Mouse (Mus musculus) neural tube, embryonic 10.5 days (tissue): ENCODE data around the gene Glyctk.
"Not testable (repeated sequence)": the region's sequence is repeated elsewhere in the genome, so short reads cannot be mapped to it uniquely, and the experiment has no call there.

Experiments used
- DNase-seq: peaks from one replicate; pipeline ENCODE4 v3.0.0-alpha.2; 2017; ENCODE audit warnings: low spot score; ENCODE audit errors: extremely low spot score

Glyctk gene

GRCm38 (mm10) chr9:106176769-106177168, 18.8 kb upstream of the Glyctk start:
- no peak for DNase-seq

DNA sequence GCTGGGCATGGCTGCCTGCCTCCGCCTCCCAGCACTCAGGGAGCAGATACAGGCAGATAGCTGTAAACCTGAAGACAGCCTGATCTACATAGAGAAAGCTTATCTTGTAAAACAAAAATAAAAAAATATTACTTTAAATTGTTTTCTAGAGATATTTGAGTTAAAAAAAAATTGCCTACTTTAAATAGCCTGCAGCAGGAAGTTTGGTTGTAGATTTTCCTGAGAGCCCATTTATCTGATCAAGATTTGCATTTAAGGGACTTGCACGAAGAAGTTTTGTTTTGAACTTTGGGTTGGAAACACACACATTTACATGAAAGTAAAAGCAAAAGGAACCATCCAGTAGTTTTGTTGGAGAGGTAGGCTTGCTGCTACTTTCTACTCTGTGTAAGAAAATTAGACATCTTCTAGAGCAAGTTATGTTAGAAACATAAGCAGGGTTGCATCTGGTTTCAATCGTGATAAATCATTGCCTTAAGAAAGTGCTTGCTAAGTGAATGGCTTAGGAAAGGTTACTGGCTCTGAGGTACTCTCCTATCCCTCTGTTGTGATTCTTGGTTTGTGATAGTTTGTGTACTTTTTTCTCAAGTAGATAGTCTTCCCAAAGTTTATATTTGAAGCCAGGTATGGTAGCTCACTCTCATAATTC, 17.7 kb upstream of the Glyctk start:
- DNase-seq, result no peak

DNA sequence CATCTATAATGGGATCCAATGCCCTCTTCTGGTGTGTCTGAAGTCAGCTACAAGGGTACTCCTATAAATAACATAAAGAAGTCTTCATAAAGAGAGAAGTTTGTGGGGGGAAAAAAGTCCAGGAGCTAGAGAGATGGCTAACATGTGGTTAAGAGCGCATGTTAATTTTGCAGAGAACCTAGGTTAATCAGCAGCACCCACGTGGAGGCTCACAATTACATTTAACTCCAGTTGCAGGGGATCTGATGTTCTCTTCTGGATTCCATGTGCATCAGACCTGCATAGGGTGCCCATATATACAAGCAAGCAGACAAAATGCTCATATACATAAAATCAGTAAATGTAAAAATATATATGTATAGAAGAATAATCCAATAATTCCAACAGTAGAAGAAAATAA, 15.4 kb upstream of the Glyctk start:
- DNase-seq, result no peak

- no peak for DNase-seq
These were observed 14.6 kb upstream of the Glyctk start for GRCm38 (mm10) chr9:106172527-106172926.

DNA sequence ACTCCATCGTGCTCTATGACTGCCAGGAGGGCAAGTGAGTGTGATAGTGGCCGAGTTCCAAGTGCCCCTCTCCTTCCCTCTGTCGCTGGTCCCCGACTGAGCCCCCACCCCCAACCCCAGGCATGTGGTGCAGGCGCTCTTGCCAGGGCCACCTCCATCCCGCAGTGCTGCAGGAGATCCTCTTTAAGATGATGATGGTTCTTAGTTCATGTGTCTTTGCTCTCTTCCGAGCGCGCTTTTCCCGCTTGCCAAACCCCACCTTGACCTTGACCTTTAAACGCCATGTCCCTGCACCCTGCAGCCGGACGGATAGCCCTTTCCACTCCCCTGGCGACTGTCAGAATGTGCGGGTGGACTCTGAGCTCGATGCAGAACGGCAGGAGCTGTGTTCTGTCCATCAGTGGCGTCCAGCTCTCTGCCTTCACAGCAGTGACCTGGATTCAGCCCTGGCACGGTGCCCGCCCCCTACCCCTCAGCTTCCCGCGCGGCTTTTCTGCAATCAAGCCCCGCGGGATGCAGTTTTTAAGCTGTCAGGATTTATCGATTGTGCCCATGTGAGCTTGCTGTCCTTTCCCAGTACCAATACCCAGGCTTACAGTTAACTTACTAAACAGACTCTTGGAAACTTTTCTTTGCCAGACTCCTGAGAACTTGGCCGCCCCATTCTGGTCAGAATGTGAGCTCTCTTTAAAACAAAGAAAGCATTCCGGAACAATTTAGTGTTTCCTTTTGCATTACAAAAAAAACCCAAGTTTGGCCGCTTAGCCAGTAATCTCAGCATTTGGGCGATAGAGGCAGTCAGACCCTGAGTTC, 13.6 kb upstream of the Glyctk start:
- no peak for DNase-seq

DNA sequence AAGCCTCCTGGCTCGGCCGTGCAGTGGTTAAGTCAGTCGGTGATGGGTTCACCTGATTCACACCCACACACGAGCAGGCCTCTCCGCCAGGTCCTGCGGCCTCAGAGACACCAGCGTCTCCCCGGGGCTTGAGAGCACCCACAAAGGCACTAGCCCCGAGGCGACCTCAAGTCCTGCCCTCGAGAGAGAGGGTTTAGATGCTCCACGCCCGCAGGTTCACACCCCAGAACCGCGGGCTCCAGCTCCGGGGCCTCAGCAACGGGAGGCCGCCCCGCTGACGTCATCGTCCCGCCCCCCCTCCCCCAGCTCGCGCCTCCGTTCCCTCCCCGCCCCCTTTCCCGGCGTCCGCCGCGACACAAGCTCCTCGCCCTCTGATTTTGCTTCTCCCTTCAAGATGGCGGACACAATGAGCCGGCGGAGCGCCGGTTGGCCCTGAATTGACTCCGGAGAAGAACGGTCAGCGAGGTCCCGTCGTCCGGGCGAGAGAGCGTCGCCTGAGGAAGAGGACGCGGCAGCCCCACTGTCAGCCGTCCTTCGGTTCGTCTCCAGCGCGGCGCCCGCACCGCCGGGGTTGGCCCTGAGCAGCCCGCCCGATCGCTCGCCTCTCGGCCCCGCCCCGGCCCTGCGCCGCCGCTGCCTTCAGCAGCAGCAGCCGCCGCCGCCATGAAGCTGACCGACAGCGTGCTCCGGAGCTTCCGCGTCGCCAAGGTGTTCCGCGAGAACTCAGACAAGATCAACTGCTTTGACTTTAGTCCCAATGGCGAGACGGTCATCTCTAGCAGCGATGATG, 12.8 kb upstream of the Glyctk start, which contains the start of gene Wdr82:
Gene Wdr82, plus strand, starts transcription at position 373 of the 790 bp plus-strand sequence.
- peak; percentile 94 for DNase-seq

DNA sequence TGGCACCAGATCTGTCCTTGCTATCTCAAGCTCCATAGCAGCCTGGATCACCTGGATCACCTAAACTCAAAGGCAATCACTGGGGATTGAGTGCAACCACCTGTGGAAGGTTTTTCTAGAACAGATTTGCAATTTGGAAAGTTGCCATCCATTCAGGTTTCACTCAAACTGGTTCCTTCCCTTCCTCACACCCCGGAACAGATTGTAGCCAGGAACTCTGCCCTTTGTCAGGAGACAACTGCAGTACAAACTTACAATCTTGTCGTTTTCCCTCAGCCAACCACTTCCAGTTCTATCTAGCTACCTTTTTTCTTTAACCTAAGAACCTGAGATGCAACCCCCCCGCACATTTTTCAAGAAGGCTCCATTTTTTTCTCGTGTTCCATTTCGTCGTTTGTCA, 12.0 kb upstream of the Glyctk start:
- DNase-seq, result no peak

GRCm38 (mm10) chr9:106169006-106169405, 11.1 kb upstream of the Glyctk start:
- DNase-seq, result not testable (repeated sequence)

DNA sequence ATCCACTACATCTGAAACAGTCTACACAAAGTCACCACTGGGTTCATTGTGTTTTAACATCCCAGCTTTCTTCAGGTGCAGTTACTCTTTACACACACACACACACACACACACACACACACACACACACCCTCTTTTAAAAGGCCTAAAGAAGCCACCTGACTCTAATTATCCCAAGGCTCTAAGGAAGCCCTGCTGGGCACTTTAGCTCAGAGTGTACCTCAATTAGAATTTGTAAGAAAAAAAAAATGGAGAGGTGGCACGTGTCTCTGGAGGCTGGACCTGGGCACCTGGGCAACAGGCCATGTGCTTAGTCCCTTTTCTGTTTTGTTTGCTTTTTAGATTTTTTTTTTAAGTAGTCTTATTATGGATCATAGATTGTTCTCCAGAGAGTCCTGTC, 9.8 kb upstream of the Glyctk start:
- DNase-seq, result no peak

DNA sequence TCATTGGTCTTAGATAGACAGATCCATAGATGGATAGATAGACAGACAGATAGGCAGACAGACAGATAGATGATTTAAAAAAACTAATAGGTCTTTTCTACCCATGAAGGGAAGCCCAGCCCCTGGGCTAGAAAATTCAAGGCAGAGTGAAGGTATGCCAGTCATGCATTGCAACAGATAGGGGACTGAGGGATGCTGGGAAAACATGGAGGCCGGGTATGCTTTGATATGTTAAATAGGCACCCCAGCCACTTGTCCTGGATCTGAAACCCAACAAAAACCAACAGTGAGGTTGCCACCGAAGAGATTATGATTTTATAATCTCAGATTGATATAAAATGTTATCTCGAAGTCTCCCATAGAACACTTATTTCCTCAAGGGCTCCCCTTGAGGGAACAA, 9.3 kb upstream of the Glyctk start:
- no peak for DNase-seq

GRCm38 (mm10) chr9:106166709-106167108, 8.8 kb upstream of the Glyctk start:
- no peak for DNase-seq

DNA sequence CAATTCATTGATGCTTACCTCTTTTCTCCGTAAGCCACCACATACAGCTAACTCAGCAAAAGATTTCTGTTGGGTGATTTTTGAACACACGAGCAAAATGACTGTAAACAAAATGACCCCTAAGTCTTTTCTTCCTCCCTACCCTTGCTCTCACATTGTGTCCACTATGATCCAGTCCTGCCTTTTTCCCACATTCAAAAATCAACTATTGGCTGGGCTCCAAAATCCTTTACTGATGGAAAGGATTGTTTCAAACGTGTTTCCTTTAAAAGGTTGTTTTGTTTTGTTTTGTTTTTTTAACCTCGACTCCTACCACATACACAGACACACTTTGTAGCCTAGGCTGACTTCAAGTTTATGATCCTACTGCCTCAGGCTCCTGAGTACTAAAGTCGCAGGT, 2.5 kb upstream of the Glyctk start:
- DNase-seq, result no peak

GRCm38 (mm10) chr9:106159784-106160301, 1.9 kb upstream of the Glyctk start:
- peak; percentile 94 for DNase-seq

- DNase-seq, result no peak
These were observed 1.3 kb upstream of the Glyctk start for GRCm38 (mm10) chr9:106159237-106159636.

GRCm38 (mm10) chr9:106157623-106157925, 364 bp downstream of the Glyctk start:
- DNase-seq, result no peak

GRCm38 (mm10) chr9:106156921-106157622, 866 bp downstream of the Glyctk start:
- no peak for DNase-seq

GRCm38 (mm10) chr9:106156419-106156818, 1.5 kb downstream of the Glyctk start:
- DNase-seq, result peak; percentile 64

GRCm38 (mm10) chr9:106154106-106154505, 3.8 kb downstream of the Glyctk start:
- DNase-seq, result no peak

- DNase-seq, result no peak
These were observed 8.6 kb downstream of the Glyctk start for GRCm38 (mm10) chr9:106149399-106149754.

GRCm38 (mm10) chr9:106148541-106149398, 9.2 kb downstream of the Glyctk start:
- DNase-seq, result peak; percentile 61
